Mouse (Mus musculus) thymus, adult 2 months (tissue): ENCODE data around the gene Aldh3a2. TPM values are rescaled to one million over a fixed set of nuclear protein-coding genes. Genes with fewer than 3 reads are reported as not detected.
"Not testable (repeated sequence)": the region's sequence is repeated elsewhere in the genome, so short reads cannot be mapped to it uniquely, and the experiment has no call there.

ENCODE experiments used
- DNase-seq: peaks from one replicate; pipeline ENCODE4 v3.0.0; 2021
- H3K27ac ChIP-seq: fragments of 200-500 bp; 2 replicates; pipeline ENCODE4 v1.5.1; 2012; ENCODE audit warnings: low read length, control low read depth; ENCODE audit not compliant: control insufficient read depth, insufficient read depth
- H3K27me3 ChIP-seq: fragments of 200-500 bp; 2 replicates; pipeline ENCODE4 v1.6.1; 2012; ENCODE audit warnings: mild to moderate bottlenecking, low read length, moderate library complexity, mixed read lengths; ENCODE audit not compliant: control insufficient read depth, insufficient read depth
- H3K36me3 ChIP-seq: fragments of 200-500 bp; 2 replicates; pipeline ENCODE4 v1.6.1; 2012; ENCODE audit warnings: mild to moderate bottlenecking, low read length, moderate library complexity; ENCODE audit not compliant: control insufficient read depth, insufficient read depth
- H3K4me1 ChIP-seq: fragments of 200-500 bp; replicated peaks from 2 replicates; pipeline ENCODE4 v1.6.1; 2012; ENCODE audit warnings: low read length; ENCODE audit not compliant: control insufficient read depth, insufficient read depth
- H3K4me3 ChIP-seq: fragments of 200-500 bp; 2 replicates; pipeline ENCODE4 v1.5.1; 2012; ENCODE audit warnings: mild to moderate bottlenecking, low read length, control low read depth, moderate library complexity; ENCODE audit not compliant: control insufficient read depth, insufficient read depth
- CTCF ChIP-seq: fragments of 200-500 bp; IDR thresholded peaks from 2 replicates; pipeline ENCODE4 v1.5.1; 2012; ENCODE audit warnings: mild to moderate bottlenecking, control low read depth, low read length, moderate library complexity, borderline replicate concordance; ENCODE audit not compliant: control insufficient read depth, poor library complexity, insufficient read depth; ENCODE audit errors: extremely low read depth
- POLR2A ChIP-seq: fragments of 200-500 bp; IDR thresholded peaks from 2 replicates; pipeline ENCODE4 v1.6.1; 2012; ENCODE audit warnings: mild to moderate bottlenecking, low read length, control low read depth, moderate library complexity; ENCODE audit not compliant: control insufficient read depth, poor library complexity, insufficient read depth; ENCODE audit errors: extremely low read depth
- WGBS: fragments of 180-500 bp; shearing (Covaris S2); methylation state at CpG from one replicate; pipeline ENCODE4 v1.1.7; 2018; 5-methylcytosine and 5-hydroxymethylcytosine counted together
- polyA plus RNA-seq: library from polyadenylated mRNA; depleted of rRNA; stranded (reverse); fragments of >200 nt; gene quantifications from 2 replicates; pipeline ENCODE4 v1.2.3, GENCODE M21; 2012; rRNA removed

The Aldh3a2 gene
- polyA plus RNA-seq = 89.9 and 92.7 TPM in 2 replicates

GRCm38 (mm10) chr11:61266551-61267533 lies at the start of gene Aldh3a2:
Gene Aldh3a2, minus strand, starts transcription at chr11:61267464.
- peak within 1 kb of the TSS; percentile 85 for H3K4me3 ChIP-seq
- peaks cover 21% of the 10 kb centered on the region for H3K36me3 ChIP-seq
- under 1% methylated on average over 58 of the region's 58 CpGs for WGBS
- DNase-seq = peak; percentile 98
- TF ChIP-seq CTCF (peak; percentile 26; the same call in 1 of the 2 replicates), POLR2A (peak; percentile 92)
- peak within 1 kb of the TSS; percentile 85 for H3K27ac ChIP-seq
- peaks cover 2% of the 10 kb centered on the region; the same call in 1 of the 2 replicates for H3K4me1 ChIP-seq
- H3K27me3 ChIP-seq = no peaks in the 10 kb centered on the region

DNA sequence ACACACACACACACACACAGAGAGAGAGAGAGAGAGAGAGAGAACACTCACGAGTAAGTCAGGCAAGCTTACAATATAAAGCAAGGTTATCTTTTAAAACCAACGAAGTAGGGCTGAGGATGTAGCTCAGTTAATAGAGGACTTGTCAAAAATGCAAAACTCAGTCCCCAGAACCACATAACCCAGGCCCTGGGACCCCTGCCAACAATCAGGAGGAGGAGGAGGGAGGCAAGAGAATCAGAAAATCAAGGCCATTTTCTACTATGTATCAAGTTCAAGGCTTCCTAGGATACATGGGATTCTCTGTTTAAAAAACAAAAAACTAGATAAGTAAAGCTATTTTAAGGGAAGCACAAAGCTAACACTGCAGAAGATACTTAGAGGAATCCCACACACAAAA lies 49.6 kb upstream of the Aldh3a2 start:
- no peaks in the 10 kb centered on the region for H3K27me3 ChIP-seq
- no peaks in the 10 kb centered on the region for H3K36me3 ChIP-seq
- no peak overlapping the region for H3K4me3 ChIP-seq
- H3K27ac ChIP-seq = no peak overlapping the region
- peaks cover 8% of the 10 kb centered on the region for H3K4me1 ChIP-seq
- no peak for TF ChIP-seq POLR2A
- TF ChIP-seq CTCF = no peak
- no peak for DNase-seq
- 26% methylated on average over 2 of the region's 2 CpGs for WGBS

DNA sequence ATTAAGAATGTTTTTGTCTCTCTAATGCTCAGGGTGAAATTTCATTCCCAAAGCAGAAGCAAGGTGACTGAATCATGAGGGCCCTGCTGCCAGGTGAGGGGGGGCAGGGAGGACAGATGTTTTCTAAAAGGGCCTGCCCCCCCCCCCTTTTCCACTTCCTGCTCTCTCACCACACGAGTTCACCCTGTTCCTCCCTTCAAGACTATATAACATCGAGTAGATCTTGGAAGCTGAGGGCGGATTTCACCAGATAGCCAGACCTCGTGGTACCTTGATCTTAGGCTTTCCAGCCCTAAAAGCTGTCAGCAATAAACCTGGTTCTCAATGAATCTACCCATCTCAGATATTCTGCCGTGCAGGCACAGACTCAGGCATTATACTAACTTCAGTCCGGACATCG lies 43.1 kb upstream of the Aldh3a2 start:
- no peaks in the 10 kb centered on the region for H3K27me3 ChIP-seq
- 33% methylated on average over 7 of the region's 7 CpGs for WGBS
- TF ChIP-seq CTCF (no peak), POLR2A (no peak)
- H3K36me3 ChIP-seq = no peaks in the 10 kb centered on the region
- peak overlapping the region; percentile 88 for H3K27ac ChIP-seq
- peak; percentile 26 for DNase-seq
- H3K4me1 ChIP-seq = peaks cover 29% of the 10 kb centered on the region
- H3K4me3 ChIP-seq = peak overlapping the region; percentile 3; the same call in 1 of the 2 replicates

DNA sequence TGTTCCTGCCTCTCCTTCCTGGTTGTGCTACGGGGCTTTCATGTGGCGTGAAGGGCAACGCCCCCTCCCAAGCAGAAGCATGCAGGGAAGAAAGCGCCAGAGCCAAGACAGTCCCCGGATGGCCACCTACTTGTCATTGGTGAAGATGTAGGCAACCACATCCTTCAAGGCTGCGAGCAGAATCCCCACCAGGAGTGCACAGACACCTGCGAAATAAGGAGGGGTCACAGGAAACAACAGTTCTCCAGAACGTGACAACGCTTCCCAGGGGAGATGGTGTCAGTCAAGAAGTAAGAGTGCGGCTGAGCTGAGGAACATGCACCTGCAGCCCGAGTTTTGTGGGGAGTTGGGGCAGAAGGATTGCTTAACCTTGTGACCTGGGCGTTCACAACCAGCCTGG lies 42.6 kb upstream of the Aldh3a2 start:
- DNase-seq = peak; percentile 70
- peak overlapping the region; percentile 3; the same call in 1 of the 2 replicates for H3K4me3 ChIP-seq
- peak overlapping the region; percentile 88 for H3K27ac ChIP-seq
- 5% methylated on average over 12 of the region's 12 CpGs for WGBS
- H3K27me3 ChIP-seq = no peaks in the 10 kb centered on the region
- peaks cover 29% of the 10 kb centered on the region for H3K4me1 ChIP-seq
- no peaks in the 10 kb centered on the region for H3K36me3 ChIP-seq
- TF ChIP-seq POLR2A = no peak
- TF ChIP-seq CTCF = no peak

GRCm38 (mm10) chr11:61307795-61308194 lies 40.5 kb upstream of the Aldh3a2 start:
- Histone ChIP-seq H3K36me3 (no peaks in the 10 kb centered on the region), H3K4me1 (peaks cover 27% of the 10 kb centered on the region), H3K27ac (no peak overlapping the region), H3K27me3 (no peaks in the 10 kb centered on the region), H3K4me3 (no peak overlapping the region)
- 72% methylated on average over 7 of the region's 7 CpGs for WGBS
- TF ChIP-seq CTCF (no peak), POLR2A (no peak)
- no peak for DNase-seq

- no peaks in the 10 kb centered on the region for H3K36me3 ChIP-seq
- H3K27me3 ChIP-seq = no peaks in the 10 kb centered on the region
- 68% methylated on average over 4 of the region's 4 CpGs for WGBS
- peak; percentile 77 for DNase-seq
- no peak overlapping the region for H3K27ac ChIP-seq
- TF ChIP-seq POLR2A = no peak
- no peak for TF ChIP-seq CTCF
- H3K4me1 ChIP-seq = peaks cover 12% of the 10 kb centered on the region
- H3K4me3 ChIP-seq = no peak overlapping the region
Measured at GRCm38 (mm10) chr11:61305377-61305776, 38.1 kb upstream of the Aldh3a2 start.

GRCm38 (mm10) chr11:61304535-61304934 lies 37.3 kb upstream of the Aldh3a2 start:
- DNase-seq, H3K27ac ChIP-seq, H3K36me3 ChIP-seq, H3K4me1 ChIP-seq, H3K4me3 ChIP-seq, H3K27me3 ChIP-seq: not testable (repeated sequence)
- WGBS = 98% methylated on average over 6 of the region's 10 CpGs
